Mouse (Mus musculus) midbrain, embryonic 15.5 days (tissue): Measurements from ENCODE around the gene Lef1. TPM values are rescaled to one million over a fixed set of nuclear protein-coding genes. Genes with fewer than 3 reads are reported as not detected.

Source experiments
- ATAC-seq: fragments of 200-750 bp; cut with Nextera tagmentation; replicated peaks from 2 replicates; pipeline ENCODE4 v1.8.0; 2017; ENCODE audit warnings: moderate TSS enrichment
- H3K27ac ChIP-seq: fragments of 300-500 bp; sonication (generic); 2 replicates; pipeline ENCODE4 v1.5.1; 2015; ENCODE audit warnings: mild to moderate bottlenecking, inconsistent platforms
- H3K27me3 ChIP-seq: fragments of 300-500 bp; sonication (generic); replicated peaks from 2 replicates; pipeline ENCODE4 v1.6.1; 2015; ENCODE audit warnings: inconsistent platforms
- H3K36me3 ChIP-seq: fragments of 300-500 bp; sonication (generic); replicated peaks from 2 replicates; pipeline ENCODE4 v1.6.1; 2015; ENCODE audit warnings: inconsistent platforms
- H3K4me1 ChIP-seq: fragments of 300-500 bp; sonication (generic); 2 replicates; pipeline ENCODE4 v1.6.1; 2015; ENCODE audit warnings: inconsistent platforms
- H3K4me2 ChIP-seq: fragments of 300-500 bp; sonication (generic); 2 replicates; pipeline ENCODE4 v1.6.1; 2015; ENCODE audit warnings: inconsistent platforms, mild to moderate bottlenecking, moderate library complexity
- H3K4me3 ChIP-seq: fragments of 300-500 bp; sonication (generic); 2 replicates; pipeline ENCODE4 v1.5.1; 2015; ENCODE audit warnings: mild to moderate bottlenecking, inconsistent platforms
- H3K9ac ChIP-seq: fragments of 300-500 bp; sonication (generic); 2 replicates; pipeline ENCODE4 v1.6.1; 2015; ENCODE audit warnings: mild to moderate bottlenecking, inconsistent platforms
- H3K9me3 ChIP-seq: fragments of 300-500 bp; sonication (generic); 2 replicates; pipeline ENCODE4 v1.6.1; 2016; ENCODE audit warnings: inconsistent platforms
- WGBS: fragments of 180-500 bp; shearing (Covaris S2); methylation state at CpG from one replicate; pipeline ENCODE4 v1.1.7; 2015; ENCODE audit warnings: mixed read lengths; 5-methylcytosine and 5-hydroxymethylcytosine counted together
- polyA plus RNA-seq: library from polyadenylated mRNA; unstranded; fragments of >200 nt; fragmentation: Nextera tagmentation; extraction: Ambion mirVana; gene quantifications from 2 replicates; pipeline ENCODE4 v1.2.1, GENCODE M21; 2015

The Lef1 gene
- polyA plus RNA-seq, 1 experiment from 2014 or later: 79.6 TPM

- Histone ChIP-seq H3K9me3 (no peaks in the 10 kb centered on the region), H3K4me2 (no peak overlapping the region), H3K27ac (no peak overlapping the region), H3K4me1 (peaks cover 9% of the 10 kb centered on the region), H3K4me3 (no peak overlapping the region), H3K36me3 (no peaks in the 10 kb centered on the region), H3K9ac (no peak overlapping the region), H3K27me3 (no peaks in the 10 kb centered on the region)
- WGBS: 51% methylated on average over 3 of the region's 3 CpGs
- no peak for ATAC-seq
Observed at GRCm38 (mm10) chr3:131089721-131090120, 20.6 kb upstream of the Lef1 start.

- Histone ChIP-seq H3K36me3 (no peaks in the 10 kb centered on the region), H3K9ac (no peak overlapping the region), H3K4me2 (no peak overlapping the region), H3K4me3 (no peak overlapping the region), H3K27ac (no peak overlapping the region), H3K27me3 (no peaks in the 10 kb centered on the region), H3K9me3 (no peaks in the 10 kb centered on the region), H3K4me1 (peaks cover 5% of the 10 kb centered on the region; the same call in 1 of the 2 replicates)
- no peak for ATAC-seq
- WGBS: 84% methylated on average over 6 of the region's 6 CpGs
Observed at GRCm38 (mm10) chr3:131092113-131092512, 18.2 kb upstream of the Lef1 start.

- Histone ChIP-seq H3K27ac (no peak overlapping the region), H3K36me3 (no peaks in the 10 kb centered on the region), H3K4me3 (no peak overlapping the region), H3K4me2 (no peak overlapping the region), H3K9ac (no peak overlapping the region), H3K4me1 (peaks cover 5% of the 10 kb centered on the region; the same call in 1 of the 2 replicates), H3K27me3 (no peaks in the 10 kb centered on the region), H3K9me3 (no peaks in the 10 kb centered on the region)
- no peak for ATAC-seq
- WGBS: 79% methylated on average over 12 of the region's 12 CpGs
Observed at GRCm38 (mm10) chr3:131093736-131094135, 16.5 kb upstream of the Lef1 start.

- Histone ChIP-seq H3K27me3 (no peaks in the 10 kb centered on the region), H3K9ac (no peak overlapping the region), H3K4me3 (no peak overlapping the region), H3K36me3 (no peaks in the 10 kb centered on the region), H3K4me2 (no peak overlapping the region), H3K9me3 (no peaks in the 10 kb centered on the region), H3K27ac (no peak overlapping the region), H3K4me1 (peaks cover 5% of the 10 kb centered on the region; the same call in 1 of the 2 replicates)
- 60% methylated on average over 4 of the region's 4 CpGs for WGBS
- ATAC-seq: no peak
Observed at GRCm38 (mm10) chr3:131096105-131096504, 14.2 kb upstream of the Lef1 start.

- Histone ChIP-seq H3K36me3 (no peaks in the 10 kb centered on the region), H3K9ac (no peak overlapping the region), H3K4me1 (peaks cover 35% of the 10 kb centered on the region), H3K4me2 (no peak overlapping the region), H3K4me3 (no peak overlapping the region), H3K27ac (no peak overlapping the region), H3K27me3 (0 out of 2 replicates have a peak, but pooled peaks cover 4% of the 10 kb centered on the region), H3K9me3 (no peaks in the 10 kb centered on the region)
- 19% methylated on average over 13 of the region's 13 CpGs for WGBS
- ATAC-seq: no peak
Observed at GRCm38 (mm10) chr3:131102191-131102774, 8.0 kb upstream of the Lef1 start.

GRCm38 (mm10) chr3:131105362-131105761 is 4.9 kb upstream of the Lef1 start:
- Histone ChIP-seq H3K4me1 (peaks cover 61% of the 10 kb centered on the region), H3K36me3 (no peaks in the 10 kb centered on the region), H3K27me3 (0 out of 2 replicates have a peak, but pooled peaks cover 4% of the 10 kb centered on the region), H3K27ac (peak overlapping the region; percentile 81), H3K4me2 (peak overlapping the region; percentile 70), H3K9ac (no peak overlapping the region), H3K9me3 (no peaks in the 10 kb centered on the region), H3K4me3 (peak overlapping the region; percentile 36)
- 36% methylated on average over 8 of the region's 8 CpGs for WGBS
- no peak for ATAC-seq

GRCm38 (mm10) chr3:131105940-131106401 is 4.3 kb upstream of the Lef1 start:
- Histone ChIP-seq H3K4me3 (peak overlapping the region; percentile 36), H3K4me1 (peaks cover 63% of the 10 kb centered on the region), H3K9me3 (no peaks in the 10 kb centered on the region), H3K36me3 (no peaks in the 10 kb centered on the region), H3K4me2 (peak overlapping the region; percentile 70), H3K27ac (peak overlapping the region; percentile 81), H3K9ac (peak overlapping the region; percentile 29), H3K27me3 (0 out of 2 replicates have a peak, but pooled peaks cover 4% of the 10 kb centered on the region)
- WGBS: under 1% methylated on average over 36 of the region's 36 CpGs
- peak; percentile 66 for ATAC-seq

GRCm38 (mm10) chr3:131106451-131107291 is 3.6 kb upstream of the Lef1 start:
- H3K27me3 ChIP-seq: 0 out of 2 replicates have a peak, but pooled peaks cover 4% of the 10 kb centered on the region
- ATAC-seq: peak; percentile 28
- H3K4me3 ChIP-seq: peak overlapping the region; percentile 36
- no peaks in the 10 kb centered on the region for H3K9me3 ChIP-seq
- peak overlapping the region; percentile 70 for H3K4me2 ChIP-seq
- H3K9ac ChIP-seq: peak overlapping the region; percentile 29
- peaks cover 65% of the 10 kb centered on the region for H3K4me1 ChIP-seq
- WGBS: under 1% methylated on average over 45 of the region's 45 CpGs
- H3K27ac ChIP-seq: peak overlapping the region; percentile 81
- no peaks in the 10 kb centered on the region for H3K36me3 ChIP-seq

- Histone ChIP-seq H3K4me1 (peaks cover 65% of the 10 kb centered on the region), H3K9me3 (no peaks in the 10 kb centered on the region), H3K36me3 (no peaks in the 10 kb centered on the region), H3K27me3 (0 out of 2 replicates have a peak, but pooled peaks cover 4% of the 10 kb centered on the region), H3K9ac (peak overlapping the region; percentile 29), H3K4me2 (peak overlapping the region; percentile 70), H3K27ac (peak overlapping the region; percentile 81), H3K4me3 (peak overlapping the region; percentile 36)
- ATAC-seq: no peak
- 2% methylated on average over 34 of the region's 34 CpGs for WGBS
Observed at GRCm38 (mm10) chr3:131107301-131108093, 2.8 kb upstream of the Lef1 start.

- H3K9me3 ChIP-seq: no peaks in the 10 kb centered on the region
- H3K4me1 ChIP-seq: peaks cover 62% of the 10 kb centered on the region
- peak overlapping the region; percentile 36 for H3K4me3 ChIP-seq
- H3K9ac ChIP-seq: 0 out of 2 replicates have a peak overlapping the region, but pooled peaks have one; percentile 29
- 2% methylated on average over 9 of the region's 9 CpGs for WGBS
- no peak for ATAC-seq
- peak overlapping the region; percentile 81 for H3K27ac ChIP-seq
- H3K36me3 ChIP-seq: no peaks in the 10 kb centered on the region
- peak overlapping the region; percentile 70 for H3K4me2 ChIP-seq
- 0 out of 2 replicates have a peak, but pooled peaks cover 4% of the 10 kb centered on the region for H3K27me3 ChIP-seq
Observed at GRCm38 (mm10) chr3:131108094-131108653, 2.1 kb upstream of the Lef1 start.

- peaks cover 60% of the 10 kb centered on the region for H3K4me1 ChIP-seq
- ATAC-seq: no peak
- H3K27ac ChIP-seq: peak overlapping the region; percentile 88
Observed at GRCm38 (mm10) chr3:131109066-131109685, 1.1 kb upstream of the Lef1 start.

More at GRCm38 (mm10) chr3:131109066-131109685, 1.1 kb upstream of the Lef1 start:
- Histone ChIP-seq H3K27me3 (0 out of 2 replicates have a peak, but pooled peaks cover under 1% of the 10 kb centered on the region), H3K9me3 (no peaks in the 10 kb centered on the region), H3K9ac (peak overlapping the region; percentile 74; the same call in 1 of the 2 replicates), H3K36me3 (no peaks in the 10 kb centered on the region), H3K4me3 (peak overlapping the region; percentile 57), H3K4me2 (peak overlapping the region; percentile 65)
- WGBS: under 1% methylated on average over 15 of the region's 15 CpGs
